Mouse (Mus musculus) liver, embryonic 14.5 days (tissue): ENCODE measurements at regions not wholly inside any gene's neighbourhood (a gene's known extent, or its start where the extent isn't known, plus 50 kb on each side); places are given as distances from the start of the nearest gene placed in this dataset.

Experiments
- CTCF ChIP-seq: IDR thresholded peaks from 2 replicates; pipeline ENCODE4 v1.5.1; 2016; ENCODE audit warnings: antibody characterized with exemption, low read depth, control low read depth
- EP300 ChIP-seq: IDR thresholded peaks from 2 replicates; pipeline ENCODE4 v1.6.1; 2016; ENCODE audit warnings: antibody characterized with exemption, low read depth

DNA sequence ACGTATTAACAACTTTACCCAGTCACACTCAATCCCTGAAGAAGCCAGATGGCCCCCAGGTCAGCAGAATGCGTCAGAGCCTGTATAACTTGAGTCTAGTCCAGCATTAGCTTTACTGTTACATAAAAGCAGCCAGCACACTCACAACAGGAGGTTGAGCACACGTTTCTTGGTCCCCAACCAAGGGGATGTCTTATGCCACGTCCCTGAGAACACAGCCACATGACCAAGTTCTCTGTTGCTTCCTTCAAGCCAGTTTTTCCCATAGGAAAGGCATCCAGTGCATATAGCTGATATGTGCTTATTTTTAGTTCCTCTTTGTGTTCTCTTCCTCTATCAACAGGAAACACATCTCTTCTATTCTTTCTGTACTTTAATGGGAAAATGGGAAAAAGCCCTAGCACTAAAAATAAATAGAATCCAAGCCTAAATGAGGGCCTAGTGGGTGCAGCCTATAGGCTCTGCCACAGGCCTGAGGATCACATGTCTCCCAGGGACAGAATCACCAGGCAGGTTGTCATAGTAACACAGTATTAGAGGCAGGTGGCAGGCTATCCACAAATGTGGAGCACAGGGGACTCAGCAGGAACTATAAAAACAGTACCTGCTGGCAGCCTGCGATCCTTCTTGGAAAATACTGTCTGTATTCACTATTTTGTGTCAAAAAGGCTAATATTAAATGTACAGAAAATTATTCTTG, 160.1 kb downstream of the Tmem17 start:
- TF ChIP-seq CTCF = no peak
- TF ChIP-seq EP300 = no peak
